Mouse (Mus musculus) forebrain, embryonic 14.5 days (tissue): ENCODE data around the gene Zfp422. TPM values are rescaled to one million over a fixed set of nuclear protein-coding genes. Genes with fewer than 3 reads are reported as not detected.

Experiments used
- ATAC-seq: fragments of 200-750 bp; cut with Nextera tagmentation; 2 replicates; pipeline ENCODE4 v1.8.0; 2017; ENCODE audit warnings: mild to moderate bottlenecking, moderate library complexity
- DNase-seq: peaks from one replicate; pipeline ENCODE4 v3.0.0-alpha.2; 2015; ENCODE audit warnings: low spot score
- H3K27ac ChIP-seq: fragments of 300-500 bp; sonication (generic); 2 replicates; pipeline ENCODE4 v1.5.1; 2014; ENCODE audit warnings: low read depth, mild to moderate bottlenecking, control low read depth, low read length, moderate library complexity
- H3K27me3 ChIP-seq: fragments of 300-500 bp; sonication (generic); replicated peaks from 2 replicates; pipeline ENCODE4 v1.6.1; 2014; ENCODE audit warnings: low read length, control low read depth, mixed read lengths; ENCODE audit not compliant: control insufficient read depth, insufficient read depth
- H3K36me3 ChIP-seq: fragments of 300-500 bp; sonication (generic); 2 replicates; pipeline ENCODE4 v1.6.1; 2014; ENCODE audit warnings: low read length, control low read depth; ENCODE audit not compliant: control insufficient read depth, insufficient read depth
- H3K4me1 ChIP-seq: fragments of 300-500 bp; sonication (generic); 2 replicates; pipeline ENCODE4 v1.6.1; 2014; ENCODE audit warnings: antibody characterized with exemption, low read length, control low read depth; ENCODE audit not compliant: control insufficient read depth, insufficient read depth
- H3K4me2 ChIP-seq: fragments of 300-500 bp; sonication (generic); 2 replicates; pipeline ENCODE4 v1.6.1; 2014; ENCODE audit warnings: mild to moderate bottlenecking, control low read depth, low read length
- H3K4me3 ChIP-seq: fragments of 300-500 bp; sonication (generic); 2 replicates; pipeline ENCODE4 v1.5.1; 2014; ENCODE audit warnings: low read depth, low read length, control low read depth
- H3K9ac ChIP-seq: fragments of 300-500 bp; sonication (generic); 2 replicates; pipeline ENCODE4 v1.6.1; 2014; ENCODE audit warnings: mild to moderate bottlenecking, low read length, control low read depth, moderate library complexity
- H3K9me3 ChIP-seq: fragments of 300-500 bp; sonication (generic); replicated peaks from 2 replicates; pipeline ENCODE4 v1.6.1; 2016; ENCODE audit warnings: low read length, control low read depth, mixed read lengths; ENCODE audit not compliant: control insufficient read depth
- WGBS: fragments of 180-500 bp; shearing (Covaris S2); extraction: QIAGEN DNeasy Blood & Tissue Kit; methylation state at CpG from one replicate; pipeline ENCODE4 v1.1.7; 2014; 5-methylcytosine and 5-hydroxymethylcytosine counted together
- polyA plus RNA-seq: library from polyadenylated mRNA; unstranded; fragments of >200 nt; fragmentation: Nextera tagmentation; extraction: Ambion mirVana; gene quantifications from 2 replicates; pipeline ENCODE4 v1.2.1, GENCODE M21; 2014

Gene Zfp422
- polyA plus RNA-seq, 1 experiment from 2014 or later = 271 TPM

- DNase-seq = no peak
- WGBS = 59% methylated on average over 2 of the region's 2 CpGs
Observed at GRCm38 (mm10) chr6:116639663-116640062, 10.9 kb upstream of the Zfp422 start.

GRCm38 (mm10) chr6:116638871-116639270 lies 10.1 kb upstream of the Zfp422 start:
- no peaks in the 10 kb centered on the region for H3K4me1 ChIP-seq
- no peak overlapping the region for H3K4me3 ChIP-seq
- ATAC-seq (no peak), DNase-seq (no peak)
- H3K9ac ChIP-seq = no peak overlapping the region
- 87% methylated on average over 2 of the region's 2 CpGs for WGBS
- no peak overlapping the region for H3K27ac ChIP-seq
- no peak overlapping the region for H3K4me2 ChIP-seq
- no peaks in the 10 kb centered on the region for H3K36me3 ChIP-seq
- H3K27me3 ChIP-seq = no peaks in the 10 kb centered on the region
- H3K9me3 ChIP-seq = no peaks in the 10 kb centered on the region

More at GRCm38 (mm10) chr6:116639663-116640062, 10.9 kb upstream of the Zfp422 start:
- no peak for ATAC-seq
- no peaks in the 10 kb centered on the region for H3K4me1 ChIP-seq
- no peaks in the 10 kb centered on the region for H3K36me3 ChIP-seq
- H3K27me3 ChIP-seq = no peaks in the 10 kb centered on the region
- H3K4me2 ChIP-seq = no peak overlapping the region
- no peaks in the 10 kb centered on the region for H3K9me3 ChIP-seq
- H3K4me3 ChIP-seq = no peak overlapping the region
- H3K9ac ChIP-seq = no peak overlapping the region
- H3K27ac ChIP-seq = no peak overlapping the region

DNA sequence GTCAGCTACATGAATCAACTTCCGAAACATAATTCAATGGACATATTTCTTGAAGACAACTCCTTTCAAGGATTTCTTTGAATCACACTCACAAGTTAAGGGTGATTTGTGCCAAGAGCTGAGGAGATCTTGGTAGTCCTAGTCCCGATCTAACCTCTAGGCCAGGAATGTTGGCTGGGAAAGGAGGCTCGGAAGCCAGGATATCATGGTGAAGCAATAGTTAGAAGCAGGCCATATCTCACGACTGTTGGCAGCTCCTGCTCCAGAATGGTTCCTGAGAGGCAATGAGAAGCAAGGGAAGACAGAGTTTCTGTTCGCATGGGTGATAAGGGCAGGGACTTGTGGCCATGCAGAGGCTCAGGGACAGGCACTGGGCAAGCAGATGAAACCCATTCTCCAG lies 8.7 kb upstream of the Zfp422 start:
- ATAC-seq (no peak), DNase-seq (no peak)
- no peaks in the 10 kb centered on the region for H3K27me3 ChIP-seq
- H3K27ac ChIP-seq = no peak overlapping the region
- no peak overlapping the region for H3K4me3 ChIP-seq
- no peak overlapping the region for H3K4me2 ChIP-seq
- WGBS = 91% methylated on average over 5 of the region's 5 CpGs
- no peak overlapping the region for H3K9ac ChIP-seq
- no peaks in the 10 kb centered on the region for H3K9me3 ChIP-seq
- no peaks in the 10 kb centered on the region for H3K4me1 ChIP-seq
- H3K36me3 ChIP-seq = no peaks in the 10 kb centered on the region

DNA sequence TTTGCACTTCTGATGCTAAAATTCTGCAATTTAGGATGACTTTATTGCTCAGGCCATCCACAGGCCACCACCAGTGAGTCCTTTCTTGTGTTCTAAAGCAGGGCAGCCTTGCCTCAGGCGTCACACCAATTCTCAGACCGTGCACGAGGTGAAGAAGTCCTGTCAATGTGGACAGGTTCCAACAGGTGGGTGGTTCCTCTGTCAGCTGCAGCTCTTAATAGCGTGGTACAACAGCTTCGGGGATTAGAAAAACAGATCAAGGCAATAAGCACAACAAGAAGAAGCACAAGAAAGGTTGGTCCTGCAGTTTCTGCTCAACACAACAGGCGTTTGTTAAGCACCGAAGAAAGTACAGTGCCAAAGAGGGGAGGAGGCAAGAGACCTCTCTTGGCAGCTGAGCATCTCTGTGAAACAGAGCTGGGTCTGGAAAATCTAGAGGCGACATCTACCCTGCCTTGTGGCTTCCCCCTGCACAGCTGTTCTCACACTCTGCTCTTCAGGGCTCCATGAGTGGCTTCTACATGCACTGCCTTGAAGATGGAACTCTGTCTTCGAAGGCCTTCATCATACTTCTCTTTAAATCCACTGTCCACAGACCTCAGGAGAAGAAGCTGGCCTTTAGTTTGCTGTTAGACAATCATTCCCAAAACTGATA lies 7.9 kb upstream of the Zfp422 start:
- no peaks in the 10 kb centered on the region for H3K4me1 ChIP-seq
- ATAC-seq = no peak
- no peak for DNase-seq
- H3K4me2 ChIP-seq = no peak overlapping the region
- H3K36me3 ChIP-seq = no peaks in the 10 kb centered on the region
- no peaks in the 10 kb centered on the region for H3K27me3 ChIP-seq
- H3K9me3 ChIP-seq = no peaks in the 10 kb centered on the region
- WGBS = 89% methylated on average over 9 of the region's 9 CpGs
- H3K4me3 ChIP-seq = no peak overlapping the region
- H3K9ac ChIP-seq = no peak overlapping the region
- H3K27ac ChIP-seq = no peak overlapping the region

- no peak for ATAC-seq
- no peak overlapping the region for H3K4me3 ChIP-seq
- no peak for DNase-seq
- no peak overlapping the region for H3K27ac ChIP-seq
- no peaks in the 10 kb centered on the region for H3K9me3 ChIP-seq
- no peak overlapping the region for H3K9ac ChIP-seq
- 73% methylated on average over 10 of the region's 10 CpGs for WGBS
- H3K27me3 ChIP-seq = no peaks in the 10 kb centered on the region
- no peaks in the 10 kb centered on the region for H3K4me1 ChIP-seq
- H3K36me3 ChIP-seq = no peaks in the 10 kb centered on the region
- H3K4me2 ChIP-seq = no peak overlapping the region
Observed at GRCm38 (mm10) chr6:116635251-116636180, 6.7 kb upstream of the Zfp422 start.

DNA sequence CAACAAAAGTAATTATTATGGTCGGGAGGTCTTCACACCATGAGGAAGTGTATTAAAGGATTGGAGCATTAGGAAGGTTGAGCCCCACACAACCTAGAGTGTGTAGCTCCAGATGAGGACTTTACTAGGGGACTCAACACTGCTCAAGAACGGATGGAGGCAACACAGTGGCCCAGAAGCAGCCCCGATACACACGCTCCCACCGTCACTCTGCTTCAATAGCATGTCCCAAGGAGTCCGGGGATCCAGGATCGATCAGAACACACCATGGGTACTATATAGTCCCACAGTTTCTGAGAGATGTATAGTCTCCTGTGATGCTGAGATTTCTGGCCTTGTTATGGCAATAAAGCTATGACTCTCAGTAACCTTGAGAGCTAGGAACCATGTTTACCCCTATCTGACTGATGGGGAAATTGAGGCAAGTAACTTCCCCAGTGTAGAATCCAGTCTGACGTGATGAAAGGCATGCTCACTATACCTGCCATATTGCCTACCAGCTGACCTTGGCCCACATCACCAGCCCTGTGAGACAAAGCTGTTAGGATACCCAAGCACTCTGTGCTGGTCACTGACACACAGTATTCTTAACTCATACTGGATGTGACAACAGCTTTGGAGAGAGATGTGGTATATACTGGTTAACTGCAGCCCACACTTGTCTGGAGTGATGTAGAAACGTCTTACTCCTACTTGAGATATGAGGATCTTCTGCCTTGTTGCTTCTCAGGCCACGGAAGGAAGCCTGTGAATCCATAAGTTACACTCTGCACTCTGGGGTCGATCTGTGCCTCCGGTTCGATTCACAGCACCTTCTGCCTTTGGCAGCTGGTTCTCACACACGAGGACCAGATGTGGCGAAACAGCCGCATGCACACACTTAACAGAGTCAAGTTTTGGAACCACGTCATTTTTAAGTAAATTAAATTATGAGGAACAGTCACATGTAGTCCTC lies 5.2 kb upstream of the Zfp422 start:
- Histone ChIP-seq H3K4me2 (no peak overlapping the region), H3K4me1 (peaks cover 5% of the 10 kb centered on the region; the same call in 1 of the 2 replicates), H3K27ac (no peak overlapping the region), H3K9ac (no peak overlapping the region), H3K9me3 (no peaks in the 10 kb centered on the region), H3K27me3 (no peaks in the 10 kb centered on the region), H3K4me3 (no peak overlapping the region), H3K36me3 (no peaks in the 10 kb centered on the region)
- ATAC-seq (no peak), DNase-seq (no peak)
- WGBS = 88% methylated on average over 17 of the region's 17 CpGs

DNA sequence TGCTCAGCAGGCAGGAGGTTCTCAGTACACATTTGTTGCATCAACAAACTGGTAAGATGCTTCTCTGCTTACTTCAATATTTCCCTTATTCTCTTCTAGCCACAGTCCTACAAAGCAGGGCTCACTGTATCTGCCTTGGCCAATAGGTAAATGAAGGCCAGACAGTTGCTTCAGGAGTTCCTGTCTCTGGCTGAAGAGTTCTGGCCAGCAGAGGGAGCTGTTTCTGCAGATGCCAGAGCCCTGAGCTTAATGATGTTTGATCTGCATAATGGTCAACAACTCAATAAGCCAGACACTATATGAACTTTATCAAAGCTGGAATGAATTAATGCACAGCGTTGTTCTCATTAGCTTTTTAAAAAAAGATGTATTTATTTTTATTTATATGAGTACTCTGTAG lies 3.3 kb upstream of the Zfp422 start:
- no peak overlapping the region for H3K4me3 ChIP-seq
- H3K27ac ChIP-seq = no peak overlapping the region
- H3K4me2 ChIP-seq = no peak overlapping the region
- 55% methylated on average over 1 of the region's 1 CpGs for WGBS
- 0 out of 2 replicates have a peak, but pooled peaks cover under 1% of the 10 kb centered on the region for H3K36me3 ChIP-seq
- H3K9ac ChIP-seq = no peak overlapping the region
- H3K4me1 ChIP-seq = peaks cover 7% of the 10 kb centered on the region; the same call in 1 of the 2 replicates
- no peaks in the 10 kb centered on the region for H3K9me3 ChIP-seq
- H3K27me3 ChIP-seq = no peaks in the 10 kb centered on the region
- DNase-seq (peak; percentile 68), ATAC-seq (no peak)

DNA sequence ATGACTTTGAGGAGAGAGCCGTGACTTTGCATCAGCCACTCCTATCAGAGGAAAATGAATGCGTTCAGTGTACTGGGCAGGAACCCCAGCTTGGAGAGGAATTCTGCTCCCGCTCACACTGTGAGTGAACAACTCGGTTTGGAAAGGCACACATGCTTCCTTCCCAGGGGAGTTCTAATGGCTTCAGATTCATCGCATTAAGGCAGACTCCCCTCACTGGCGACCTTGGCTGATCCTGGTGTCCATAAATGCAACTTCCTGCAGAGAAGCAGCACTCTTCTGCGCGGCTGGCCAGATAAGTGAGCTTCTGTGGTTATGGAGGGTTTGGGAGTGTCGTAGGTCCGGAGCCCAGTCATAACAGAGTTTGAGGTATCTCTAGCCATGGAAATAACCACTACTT lies 967 bp upstream of the Zfp422 start:
- Histone ChIP-seq H3K4me2 (no peak overlapping the region), H3K4me1 (peaks cover 9% of the 10 kb centered on the region; the same call in 1 of the 2 replicates), H3K4me3 (no peak overlapping the region), H3K9me3 (no peaks in the 10 kb centered on the region), H3K27me3 (no peaks in the 10 kb centered on the region), H3K9ac (no peak overlapping the region), H3K36me3 (peaks cover 20% of the 10 kb centered on the region), H3K27ac (no peak overlapping the region)
- WGBS = 92% methylated on average over 10 of the region's 10 CpGs
- DNase-seq = no peak
- ATAC-seq = no peak
